Mouse (Mus musculus) C2C12 (cell line): ENCODE measurements around the gene Vmn2r47. TPM values are rescaled to one million over a fixed set of nuclear protein-coding genes. Genes with fewer than 3 reads are reported as not detected.
"Not testable (repeated sequence)": the region's sequence is repeated elsewhere in the genome, so short reads cannot be mapped to it uniquely, and the experiment has no call there.

Source experiments
- H3K27me3 ChIP-seq: one replicate; pipeline ENCODE4 v1.6.1; 2011; ENCODE audit not compliant: control insufficient read depth, insufficient read depth, insufficient read length
- H3K36me3 ChIP-seq: one replicate; pipeline ENCODE4 v1.6.1; 2011; ENCODE audit not compliant: control insufficient read depth, insufficient read depth
- H3K4me3 ChIP-seq: one replicate; pipeline ENCODE4 v1.5.1; 2011; ENCODE audit warnings: mild to moderate bottlenecking, control low read depth; ENCODE audit not compliant: poor library complexity, insufficient read depth, severe bottlenecking
- H3K79me2 ChIP-seq: one replicate; pipeline ENCODE4 v1.6.1; 2011; ENCODE audit not compliant: control insufficient read depth, insufficient read depth
- H3K79me3 ChIP-seq: one replicate; pipeline ENCODE4 v1.6.1; 2011; ENCODE audit warnings: low read depth, control low read depth
- H3ac ChIP-seq: one replicate; pipeline ENCODE3; 2011; ENCODE audit warnings: low read depth; ENCODE audit not compliant: control insufficient read depth, insufficient read length
- long read RNA-seq, 2 experiments: library from polyadenylated mRNA; unstranded; transcript quantifications; one replicate each; pipeline ENCODE4 v2.0.0; 2019 to 2020
- polyA plus RNA-seq: library from polyadenylated mRNA; unstranded; fragments of >200 nt; fragmentation: generic; extraction: Trizol; gene quantifications from one replicate; pipeline ENCODE4 v1.2.1, GENCODE M21; 2012; ENCODE audit warnings: missing spikeins

Vmn2r47 gene
- not detected for polyA plus RNA-seq
- long read RNA-seq, experiment 1 = 0 reads
- long read RNA-seq, experiment 2 = 0 reads

DNA sequence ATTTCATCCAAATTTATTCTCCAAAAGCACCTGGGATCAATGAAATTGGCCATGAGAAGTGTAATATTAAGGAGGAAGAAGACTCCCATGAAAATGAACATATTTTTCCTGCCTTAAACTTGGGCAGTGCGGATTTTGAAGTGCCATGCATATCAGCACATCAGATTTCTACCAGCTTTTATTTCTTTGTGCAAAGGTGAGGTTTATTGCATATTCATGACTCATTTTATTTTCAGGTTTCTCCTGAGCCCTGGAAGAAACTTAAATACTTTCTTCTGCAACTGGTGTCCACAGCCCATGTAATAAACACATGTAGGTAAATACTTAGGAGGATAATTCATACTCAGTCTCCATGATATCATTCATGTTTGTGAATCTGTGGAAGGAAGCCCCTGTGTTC lies at the start of gene Vmn2r47:
Gene Vmn2r47 (minus strand): TSS at position 101 of the 400 bp plus-strand sequence.
- not testable (repeated sequence) for H3K79me2 ChIP-seq, H3K79me3 ChIP-seq, H3K4me3 ChIP-seq, H3ac ChIP-seq, H3K36me3 ChIP-seq, H3K27me3 ChIP-seq

DNA sequence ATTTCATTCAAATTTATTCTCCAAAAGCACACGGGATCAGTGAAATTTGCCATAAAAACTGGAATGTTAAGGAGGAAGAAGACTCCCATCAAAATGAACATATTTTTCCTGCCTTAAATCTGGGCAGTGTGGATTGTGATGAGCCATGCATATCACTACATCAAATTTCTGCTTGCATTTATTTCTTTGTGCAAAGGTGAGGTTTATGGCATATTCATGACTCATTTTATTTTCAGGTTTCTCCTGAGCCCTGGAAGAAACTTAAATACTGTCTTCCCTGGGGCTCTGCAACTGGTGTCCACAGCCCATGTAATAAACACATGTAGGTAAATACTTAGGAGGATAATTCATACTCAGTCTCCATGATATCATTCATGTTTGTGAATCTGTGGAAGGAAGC lies 70.7 kb downstream of the Vmn2r47 start, which contains the start of gene Vmn2r46:
Gene Vmn2r46 (minus strand): TSS at position 101 of the 400 bp plus-strand sequence.
- not testable (repeated sequence) for H3ac ChIP-seq, H3K36me3 ChIP-seq, H3K79me3 ChIP-seq, H3K79me2 ChIP-seq, H3K4me3 ChIP-seq, H3K27me3 ChIP-seq

Other genes starting within 250 kb of the Vmn2r47 start
- gene Vmn2r46, start 70.8 kb downstream of the Vmn2r47 start, polyA plus RNA-seq = not detected
- gene Vmn2r48, start 112.3 kb upstream of the Vmn2r47 start, polyA plus RNA-seq = not detected
- gene Vmn2r49, start 150.9 kb upstream of the Vmn2r47 start, polyA plus RNA-seq = not detected
- not detected for gene Vmn2r50, start 212.0 kb upstream of the Vmn2r47 start, polyA plus RNA-seq